Mouse (Mus musculus) cerebellum, adult 2 months (tissue): ENCODE data around the gene Plekhg4.

Experiments
- CTCF ChIP-seq: fragments of 200-500 bp; IDR thresholded peaks from 2 replicates; pipeline ENCODE4 v1.5.1; 2011; ENCODE audit warnings: low read depth, mild to moderate bottlenecking, control low read depth, low read length, moderate library complexity, borderline replicate concordance; ENCODE audit not compliant: insufficient read depth
- POLR2A ChIP-seq: fragments of 200-500 bp; IDR thresholded peaks from 2 replicates; pipeline ENCODE4 v1.6.1; 2011; ENCODE audit warnings: low read length, control low read depth, borderline replicate concordance; ENCODE audit not compliant: insufficient read depth

GRCm38 (mm10) chr8:105353583-105354135, 19.4 kb upstream of the Plekhg4 start:
- TF ChIP-seq CTCF (no peak), POLR2A (no peak)
